Mouse (Mus musculus) megakaryocyte, adult 5-6 weeks (primary cell): ENCODE data around the gene Fam181b. TPM values are rescaled to one million over a fixed set of nuclear protein-coding genes. Genes with fewer than 3 reads are reported as not detected.

Experiments
- total RNA-seq, 2 experiments: library from RNA; stranded (forward) in 1 of 2; stranded (reverse) in 1 of 2; fragments of 153-499, 151-499 nt in 1 of 2; fragments of 221-1000, 200-1000 nt in 1 of 2; gene quantifications; 2 replicates each; pipeline versions ENCODE4 v1.2.3 to v1.2.4; 2015 to 2017

The Fam181b gene
- total RNA-seq, 2 experiments from 2014 or later, result not detected

Other genes starting within 250 kb of the Fam181b start
- gene Ddias, start 205.6 kb upstream of the Fam181b start, total RNA-seq (2015), result 11.7 and 12.7 TPM in 2 replicates
- gene Ddias, start 205.6 kb upstream of the Fam181b start, total RNA-seq (2017), result 12.0 and 15.2 TPM in 2 replicates
- 187 and 192 TPM in 2 replicates for gene Prcp, start 205.4 kb upstream of the Fam181b start, total RNA-seq (2015)
- 64.8 and 78.7 TPM in 2 replicates for gene Prcp, start 205.4 kb upstream of the Fam181b start, total RNA-seq (2017)